In the genomic region with DNA sequence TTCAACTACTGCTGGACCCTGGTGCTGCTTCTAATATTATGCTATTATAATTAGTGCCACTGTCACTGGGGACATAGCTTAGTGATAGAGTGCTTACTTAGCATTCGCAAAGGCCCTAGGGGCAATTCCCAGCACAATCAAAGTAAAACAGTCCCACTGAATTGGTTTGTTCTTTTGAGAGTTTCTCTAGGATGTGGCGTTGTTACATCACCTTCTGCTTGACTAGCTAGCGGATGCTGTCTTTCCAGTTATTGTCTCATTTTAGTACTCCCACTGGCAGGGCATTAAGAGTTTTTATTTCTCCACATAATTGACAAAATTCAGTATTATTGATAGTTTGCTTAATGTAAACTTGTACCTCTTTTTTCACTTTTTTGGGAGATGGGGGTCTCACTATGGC, we compare ENCODE assay signal across 20 mouse cellular contexts. TPM values are rescaled to one million over a fixed set of nuclear protein-coding genes. Genes with fewer than 3 reads are reported as not detected.
"Had no signal": no experiment of that assay in that cellular context is flagged by ENCODE, and none has a peak within 500 bp of the region (broad histone marks: within the 10 kb centered on the region; RNA-seq: fewer than 3 reads in every experiment).

No protein-coding gene starts in this region.

- H3K4me2 ChIP-seq: limb, embryonic 15.5 days; liver, embryonic 12.5 days; lung, embryonic 14.5 days; midbrain, embryonic 15.5 days had no signal

- H3K36me3 ChIP-seq: limb, embryonic 15.5 days; liver, embryonic 12.5 days; midbrain, embryonic 10.5 days; midbrain, embryonic 15.5 days had no signal

- DNase-seq: layer of hippocampus, adult 9-11 months; layer of hippocampus, postnatal 36 days; right cerebral cortex, postnatal 25 days; thymus, postnatal 36 days had no signal

- H3K4me3 ChIP-seq: limb, embryonic 15.5 days; liver, embryonic 12.5 days; midbrain, embryonic 10.5 days; midbrain, embryonic 15.5 days had no signal

- H3K27ac ChIP-seq: liver, embryonic 12.5 days; midbrain, embryonic 10.5 days; midbrain, embryonic 15.5 days had no signal

- H3K9me3 ChIP-seq: limb, embryonic 15.5 days; liver, embryonic 12.5 days; midbrain, embryonic 10.5 days; midbrain, embryonic 15.5 days had no signal

- H3K27me3 ChIP-seq: limb, embryonic 15.5 days; liver, embryonic 12.5 days; midbrain, embryonic 15.5 days had no signal

- ATAC-seq: liver, embryonic 12.5 days; midbrain, embryonic 15.5 days had no signal

- H3K9ac ChIP-seq: limb, embryonic 15.5 days; liver, embryonic 12.5 days; lung, embryonic 14.5 days; midbrain, embryonic 15.5 days had no signal

- H3K4me1 ChIP-seq: liver, embryonic 12.5 days; midbrain, embryonic 10.5 days; midbrain, embryonic 15.5 days had no signal

RNA-seq across cellular contexts. Expression of gene Gm3625, which starts 34.7 kb away (rescaled TPM):
- total RNA-seq: layer of hippocampus, adult 18-20 months; layer of hippocampus, postnatal 36 days; left cerebral cortex, adult 8-10 months; left cerebral cortex, postnatal 25 days; megakaryocyte, adult 5-6 weeks had no signal
- polyA plus RNA-seq: kidney, postnatal 0 days; limb, embryonic 11.5 days; limb, embryonic 15.5 days; liver, embryonic 12.5 days; liver, embryonic 16.5 days; lung, embryonic 14.5 days; midbrain, embryonic 10.5 days; midbrain, embryonic 15.5 days; neural tube, embryonic 14.5 days; small intestine, adult 2 months; stomach, embryonic 16.5 days; thymus, postnatal 0 days had no signal
